Mouse (Mus musculus): Measurements from ENCODE around the gene Frg2f1.

GRCm38 (mm10) chr4:119555466-119555865 is 16.1 kb upstream of the Frg2f1 start:
- TF ChIP-seq TAL1 (IDR thresholded peaks at IDR 0.05; ENCODE audit: low read length) (no peak), GATA1 (IDR thresholded peaks at IDR 0.05; ENCODE audit: low read length) (no peak)
